Mouse (Mus musculus): Measurements from ENCODE around the gene Gm10717. TPM values are rescaled to one million over a fixed set of nuclear protein-coding genes. Genes with fewer than 3 reads are reported as not detected.
"Not testable (repeated sequence)": the region's sequence is repeated elsewhere in the genome, so short reads cannot be mapped to it uniquely, and the experiment has no call there.

The Gm10717 gene
- not detected for polyA plus RNA-seq (2012; fragmentation: generic; extraction: Trizol)
- long read RNA-seq, experiment 1: 0 reads
- long read RNA-seq, experiment 2: 0 reads

DNA sequence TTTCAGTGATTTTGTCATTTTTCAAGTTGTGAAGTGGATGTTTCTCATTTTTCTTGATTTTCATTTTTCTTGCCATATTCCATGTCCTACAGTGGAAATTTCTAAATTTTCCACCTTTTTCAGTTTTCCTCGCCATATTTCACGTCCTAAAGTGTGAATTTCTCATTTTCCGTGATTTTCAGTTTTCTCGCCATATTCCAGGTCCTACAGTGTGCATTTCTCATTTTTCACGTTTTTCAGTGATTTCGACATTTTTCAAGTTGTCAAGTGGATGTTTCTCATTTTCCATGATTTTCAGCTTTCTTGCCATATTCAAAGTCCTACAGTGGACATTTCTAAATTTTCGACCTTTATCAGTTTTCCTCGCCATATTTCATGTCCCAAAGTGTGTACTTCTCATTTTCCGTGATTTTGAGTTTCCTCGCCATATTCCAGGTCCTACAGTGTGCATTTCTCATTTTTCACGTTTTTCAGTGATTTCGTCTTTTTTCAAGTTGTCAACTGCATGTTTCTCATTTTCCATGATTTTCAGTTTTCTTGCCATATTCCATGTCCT lies at the start of gene Gm10717:
Gm10717 (plus strand) TSS at position 506 of the 556 bp plus-strand sequence.
- H3ac ChIP-seq (ENCODE audit: control insufficient read depth, insufficient read length, low read depth); H3K36me3 ChIP-seq (ENCODE audit: control insufficient read depth, insufficient read depth); H3K27me3 ChIP-seq (ENCODE audit: control insufficient read depth, insufficient read depth, insufficient read length); H3K79me3 ChIP-seq (ENCODE audit: low read depth); H3K4me3 ChIP-seq (ENCODE audit: insufficient read depth, poor library complexity, severe bottlenecking); H3K79me2 ChIP-seq (ENCODE audit: control insufficient read depth, insufficient read depth): not testable (repeated sequence)

DNA sequence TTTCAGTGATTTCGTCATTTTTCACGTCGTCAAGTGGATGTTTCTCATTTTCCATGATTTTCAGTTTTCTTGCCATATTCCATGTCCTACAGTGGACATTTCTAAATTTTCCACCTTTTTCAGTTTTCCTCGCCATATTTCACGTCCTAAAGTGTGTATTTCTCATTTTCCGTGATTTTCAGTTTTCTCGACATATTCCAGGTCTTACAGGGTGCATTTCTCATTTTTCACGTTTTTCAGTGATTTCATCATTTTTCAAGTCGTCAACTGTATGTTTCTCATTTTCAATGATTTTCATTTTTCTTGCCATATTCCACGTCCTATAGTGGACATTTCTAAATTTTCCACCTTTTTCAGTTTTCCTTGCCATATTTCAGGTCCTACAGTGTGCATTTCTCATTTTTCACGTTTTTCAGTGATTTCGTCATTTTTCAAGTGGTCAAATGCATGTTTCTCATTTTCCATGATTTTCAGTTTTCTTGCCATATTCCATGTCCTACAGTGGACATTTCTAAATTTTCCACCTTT lies 24.7 kb upstream of the Gm10717 start, which contains the start of gene Gm10722:
Gm10722 (plus strand) TSS at position 478 of the 528 bp plus-strand sequence.
- H3K36me3 ChIP-seq (ENCODE audit: control insufficient read depth, insufficient read depth); H3ac ChIP-seq (ENCODE audit: control insufficient read depth, insufficient read length, low read depth); H3K27me3 ChIP-seq (ENCODE audit: control insufficient read depth, insufficient read depth, insufficient read length); H3K4me3 ChIP-seq (ENCODE audit: insufficient read depth, poor library complexity, severe bottlenecking); H3K79me3 ChIP-seq (ENCODE audit: low read depth); H3K79me2 ChIP-seq (ENCODE audit: control insufficient read depth, insufficient read depth): not testable (repeated sequence)

GRCm38 (mm10) chr9:3001006-3001405 lies 24.2 kb upstream of the Gm10717 start:
- not testable (repeated sequence) for H3K27me3 ChIP-seq (ENCODE audit: control insufficient read depth, insufficient read depth, insufficient read length); H3K79me2 ChIP-seq (ENCODE audit: control insufficient read depth, insufficient read depth); H3K4me3 ChIP-seq (ENCODE audit: insufficient read depth, poor library complexity, severe bottlenecking); H3ac ChIP-seq (ENCODE audit: control insufficient read depth, insufficient read length, low read depth); H3K36me3 ChIP-seq (ENCODE audit: control insufficient read depth, insufficient read depth); H3K79me3 ChIP-seq (ENCODE audit: low read depth)

- not testable (repeated sequence) for H3K4me3 ChIP-seq (ENCODE audit: insufficient read depth, poor library complexity, severe bottlenecking); H3K36me3 ChIP-seq (ENCODE audit: control insufficient read depth, insufficient read depth); H3ac ChIP-seq (ENCODE audit: control insufficient read depth, insufficient read length, low read depth); H3K79me2 ChIP-seq (ENCODE audit: control insufficient read depth, insufficient read depth); H3K79me3 ChIP-seq (ENCODE audit: low read depth); H3K27me3 ChIP-seq (ENCODE audit: control insufficient read depth, insufficient read depth, insufficient read length)
These were observed 23.1 kb upstream of the Gm10717 start for GRCm38 (mm10) chr9:3001948-3002659.

GRCm38 (mm10) chr9:3002794-3003396 lies 22.3 kb upstream of the Gm10717 start, which contains the start of gene Gm11168:
Gene Gm11168 (plus strand): TSS chr9:3003346.
- H3K79me3 ChIP-seq (ENCODE audit: low read depth); H3K79me2 ChIP-seq (ENCODE audit: control insufficient read depth, insufficient read depth); H3K36me3 ChIP-seq (ENCODE audit: control insufficient read depth, insufficient read depth); H3K4me3 ChIP-seq (ENCODE audit: insufficient read depth, poor library complexity, severe bottlenecking); H3K27me3 ChIP-seq (ENCODE audit: control insufficient read depth, insufficient read depth, insufficient read length); H3ac ChIP-seq (ENCODE audit: control insufficient read depth, insufficient read length, low read depth): not testable (repeated sequence)

- not testable (repeated sequence) for H3K79me2 ChIP-seq (ENCODE audit: control insufficient read depth, insufficient read depth); H3ac ChIP-seq (ENCODE audit: control insufficient read depth, insufficient read length, low read depth); H3K27me3 ChIP-seq (ENCODE audit: control insufficient read depth, insufficient read depth, insufficient read length); H3K79me3 ChIP-seq (ENCODE audit: low read depth); H3K36me3 ChIP-seq (ENCODE audit: control insufficient read depth, insufficient read depth); H3K4me3 ChIP-seq (ENCODE audit: insufficient read depth, poor library complexity, severe bottlenecking)
These were observed 19.0 kb upstream of the Gm10717 start for GRCm38 (mm10) chr9:3006179-3006578.

DNA sequence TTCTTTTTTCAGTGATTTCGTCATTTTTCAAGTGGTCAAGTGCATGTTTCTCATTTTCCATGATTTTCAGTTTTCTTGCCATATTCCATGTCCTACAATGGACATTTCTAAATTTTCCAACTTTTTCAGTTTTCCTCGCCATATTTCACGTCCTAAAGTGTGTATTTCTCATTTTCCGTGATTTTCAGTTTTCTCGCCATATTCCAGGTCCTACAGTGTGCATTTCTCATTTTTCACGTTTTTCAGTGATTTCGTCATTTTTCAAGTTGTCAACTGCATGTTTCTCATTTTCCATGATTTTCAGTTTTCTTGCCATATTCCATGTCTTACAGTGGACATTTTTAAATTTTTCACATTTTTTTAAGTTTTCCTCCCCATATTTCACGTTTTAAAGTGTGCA lies 18.6 kb upstream of the Gm10717 start:
- H3K79me2 ChIP-seq (ENCODE audit: control insufficient read depth, insufficient read depth); H3ac ChIP-seq (ENCODE audit: control insufficient read depth, insufficient read length, low read depth); H3K4me3 ChIP-seq (ENCODE audit: insufficient read depth, poor library complexity, severe bottlenecking); H3K79me3 ChIP-seq (ENCODE audit: low read depth); H3K36me3 ChIP-seq (ENCODE audit: control insufficient read depth, insufficient read depth); H3K27me3 ChIP-seq (ENCODE audit: control insufficient read depth, insufficient read depth, insufficient read length): not testable (repeated sequence)

- not testable (repeated sequence) for H3K79me3 ChIP-seq (ENCODE audit: low read depth); H3K27me3 ChIP-seq (ENCODE audit: control insufficient read depth, insufficient read depth, insufficient read length); H3ac ChIP-seq (ENCODE audit: control insufficient read depth, insufficient read length, low read depth); H3K4me3 ChIP-seq (ENCODE audit: insufficient read depth, poor library complexity, severe bottlenecking); H3K79me2 ChIP-seq (ENCODE audit: control insufficient read depth, insufficient read depth); H3K36me3 ChIP-seq (ENCODE audit: control insufficient read depth, insufficient read depth)
These were observed 17.9 kb upstream of the Gm10717 start for GRCm38 (mm10) chr9:3007272-3007671.

DNA sequence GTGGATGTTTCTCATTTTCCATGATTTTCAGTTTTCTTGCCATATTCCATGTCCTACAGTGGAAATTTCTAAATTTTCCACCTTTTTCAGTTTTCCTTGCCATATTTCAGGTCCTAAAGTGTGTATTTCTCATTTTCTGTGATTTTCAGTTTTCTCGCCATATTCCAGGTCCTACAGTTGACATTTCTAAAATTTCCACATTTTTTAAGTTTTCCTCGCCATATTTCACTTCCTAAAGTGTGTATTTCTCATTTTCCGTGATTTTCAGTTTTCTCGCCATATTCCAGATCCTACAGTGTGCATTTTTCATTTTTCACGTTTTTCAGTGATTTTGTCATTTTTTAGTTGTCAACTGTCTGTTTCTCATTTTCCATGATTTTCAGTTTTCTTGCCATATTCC lies 15.9 kb upstream of the Gm10717 start:
- H3K79me3 ChIP-seq (ENCODE audit: low read depth); H3ac ChIP-seq (ENCODE audit: control insufficient read depth, insufficient read length, low read depth); H3K79me2 ChIP-seq (ENCODE audit: control insufficient read depth, insufficient read depth); H3K27me3 ChIP-seq (ENCODE audit: control insufficient read depth, insufficient read depth, insufficient read length); H3K4me3 ChIP-seq (ENCODE audit: insufficient read depth, poor library complexity, severe bottlenecking); H3K36me3 ChIP-seq (ENCODE audit: control insufficient read depth, insufficient read depth): not testable (repeated sequence)

DNA sequence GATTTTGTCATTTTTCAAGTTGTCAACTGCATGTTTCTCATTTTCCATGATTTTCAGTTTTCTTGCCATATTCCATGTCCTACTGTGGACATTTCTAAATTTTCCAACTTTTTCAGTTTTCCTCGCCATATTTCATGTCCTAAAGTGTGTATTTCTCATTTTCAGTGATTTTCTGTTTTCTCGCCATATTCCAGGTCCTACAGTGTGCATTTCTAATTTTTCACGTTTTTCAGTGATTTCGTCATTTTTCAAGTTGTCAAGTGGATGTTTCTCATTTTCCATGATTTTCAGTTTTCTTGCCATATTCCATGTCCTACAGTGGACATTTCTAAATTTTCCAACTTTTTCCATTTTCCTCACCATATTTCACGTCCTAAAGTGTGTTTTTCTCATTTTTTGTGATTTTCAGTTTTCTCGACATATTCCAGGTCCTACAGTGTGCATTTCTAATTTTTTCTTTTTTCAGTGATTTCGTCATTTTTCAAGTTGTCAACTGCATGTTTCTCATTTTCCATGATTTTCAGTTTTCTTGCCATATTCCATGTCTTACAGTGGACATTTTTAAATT lies 13.1 kb upstream of the Gm10717 start:
- H3K36me3 ChIP-seq (ENCODE audit: control insufficient read depth, insufficient read depth); H3K4me3 ChIP-seq (ENCODE audit: insufficient read depth, poor library complexity, severe bottlenecking); H3ac ChIP-seq (ENCODE audit: control insufficient read depth, insufficient read length, low read depth); H3K27me3 ChIP-seq (ENCODE audit: control insufficient read depth, insufficient read depth, insufficient read length); H3K79me3 ChIP-seq (ENCODE audit: low read depth); H3K79me2 ChIP-seq (ENCODE audit: control insufficient read depth, insufficient read depth): not testable (repeated sequence)

DNA sequence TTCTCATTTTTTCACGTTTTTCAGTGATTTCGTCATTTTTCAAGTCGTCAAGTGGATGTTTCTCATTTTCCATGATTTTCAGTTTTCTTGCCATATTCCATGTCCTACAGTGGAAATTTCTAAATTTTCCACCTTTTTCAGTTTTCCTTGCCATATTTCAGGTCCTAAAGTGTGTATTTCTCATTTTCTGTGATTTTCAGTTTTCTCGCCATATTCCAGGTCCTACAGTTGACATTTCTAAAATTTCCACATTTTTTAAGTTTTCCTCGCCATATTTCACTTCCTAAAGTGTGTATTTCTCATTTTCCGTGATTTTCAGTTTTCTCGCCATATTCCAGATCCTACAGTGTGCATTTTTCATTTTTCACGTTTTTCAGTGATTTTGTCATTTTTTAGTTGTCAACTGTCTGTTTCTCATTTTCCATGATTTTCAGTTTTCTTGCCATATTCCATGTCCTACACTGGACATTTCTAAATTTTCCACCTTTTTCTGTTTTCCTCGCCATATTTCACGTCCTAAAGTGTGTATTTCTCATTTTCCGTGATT lies 12.4 kb upstream of the Gm10717 start, which contains the start of gene Gm10721:
Gm10721 (plus strand) TSS at position 408 of the 547 bp plus-strand sequence.
- not testable (repeated sequence) for H3K27me3 ChIP-seq (ENCODE audit: control insufficient read depth, insufficient read depth, insufficient read length); H3K36me3 ChIP-seq (ENCODE audit: control insufficient read depth, insufficient read depth); H3K79me2 ChIP-seq (ENCODE audit: control insufficient read depth, insufficient read depth); H3ac ChIP-seq (ENCODE audit: control insufficient read depth, insufficient read length, low read depth); H3K79me3 ChIP-seq (ENCODE audit: low read depth); H3K4me3 ChIP-seq (ENCODE audit: insufficient read depth, poor library complexity, severe bottlenecking)

All from C2C12 (cell line).